Mouse (Mus musculus) left cerebral cortex, adult 2 months (tissue): ENCODE measurements at regions not wholly inside any gene's neighbourhood (a gene's known extent, or its start where the extent isn't known, plus 50 kb on each side); places are given as distances from the start of the nearest gene placed in this dataset.

Experiments
- DNase-seq, 2 experiments: peaks; one replicate each; pipeline ENCODE4 v3.0.0; 2021 to 2022; ENCODE audit warnings: low spot score in 2 of 2, mixed read lengths in 1 of 2; ENCODE audit errors: extremely low spot score in 1 of 2
- H3K27ac ChIP-seq: fragments of 200-600 bp; 2 replicates; pipeline ENCODE4 v1.8.1; 2022
- H3K4me3 ChIP-seq: fragments of 200-600 bp; 2 replicates; pipeline ENCODE4 v1.8.1; 2022
- CTCF ChIP-seq: fragments of 200-600 bp; IDR thresholded peaks from 2 replicates; pipeline ENCODE4 v1.8.1; 2022; ENCODE audit warnings: antibody characterized with exemption, mild to moderate bottlenecking, moderate library complexity
- intact Hi-C: fragments of 180-260 bp; cut with DNase I; formaldehyde crosslinking; loops from one replicate; pipeline ENCODE4 v1.15.1; 2025

DNA sequence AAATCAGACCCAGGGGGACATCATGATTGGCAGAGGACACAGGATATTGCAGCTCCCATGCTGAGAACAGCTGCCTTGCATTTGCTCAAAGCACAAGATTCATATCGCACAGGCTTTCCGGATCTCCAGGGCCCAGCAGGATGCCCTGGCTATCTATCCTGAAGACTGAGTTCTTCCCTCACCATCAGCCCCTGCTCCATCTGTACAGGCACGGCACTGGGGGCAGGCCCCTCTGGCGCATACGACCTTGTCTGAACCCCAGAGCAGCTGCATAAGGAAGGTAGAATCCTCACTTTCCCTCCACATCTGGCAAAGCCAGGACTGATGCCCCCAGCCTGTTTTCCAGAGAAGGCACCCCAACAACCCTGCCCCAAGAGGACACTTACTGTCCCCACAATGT lies 266.8 kb downstream of the Tns1 start:
- Histone ChIP-seq H3K27ac (no peak overlapping the region), H3K4me3 (no peak overlapping the region)
- DNase-seq: no peak
- TF ChIP-seq CTCF: no peak
- intact Hi-C loops: no loop called here

DNA sequence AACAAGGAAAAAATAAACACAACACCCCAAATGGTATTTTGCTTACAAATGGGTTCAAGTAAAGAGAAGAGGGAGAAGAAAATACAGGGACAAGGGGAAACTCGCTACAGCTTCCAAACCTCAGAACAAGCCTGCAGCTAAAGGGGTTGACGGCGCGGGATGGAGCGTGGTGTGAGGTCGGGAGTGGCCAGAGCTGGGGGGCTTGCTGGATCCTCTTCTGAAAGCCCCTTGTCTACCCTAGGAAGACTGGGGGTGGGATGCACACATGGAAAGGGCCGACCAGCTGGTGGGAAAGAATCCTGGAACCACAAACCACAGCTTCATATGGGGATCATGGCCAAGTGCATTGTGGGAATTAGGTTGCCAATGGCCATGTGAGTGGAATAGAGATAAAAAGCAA lies 267.4 kb downstream of the Tns1 start:
- DNase-seq: no peak
- TF ChIP-seq CTCF: no peak
- Histone ChIP-seq H3K4me3 (no peak overlapping the region), H3K27ac (no peak overlapping the region)
- intact Hi-C loops: no loop called here

DNA sequence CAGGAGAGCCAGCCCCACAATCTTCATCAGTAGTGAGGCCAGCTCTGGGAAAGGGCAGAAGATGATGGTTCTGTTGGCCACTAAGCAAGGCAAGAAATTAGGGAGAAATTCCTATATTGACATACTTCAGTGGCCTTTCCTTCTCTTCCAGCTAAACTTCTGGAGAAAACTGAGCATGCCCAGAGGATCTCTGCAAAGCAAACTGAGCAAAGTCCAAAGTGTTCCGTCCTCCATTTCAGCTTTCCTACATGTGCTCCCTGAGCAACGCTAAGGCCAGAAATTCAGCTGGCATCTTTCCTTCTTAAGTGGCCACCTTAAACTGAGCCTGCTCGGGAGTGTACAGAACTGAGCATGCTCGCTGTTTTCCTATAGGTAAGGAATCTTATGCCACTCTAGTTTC lies 268.9 kb downstream of the Tns1 start:
- Histone ChIP-seq H3K4me3 (no peak overlapping the region), H3K27ac (no peak overlapping the region)
- TF ChIP-seq CTCF: no peak
- intact Hi-C loops: no loop called here
- DNase-seq: no peak

DNA sequence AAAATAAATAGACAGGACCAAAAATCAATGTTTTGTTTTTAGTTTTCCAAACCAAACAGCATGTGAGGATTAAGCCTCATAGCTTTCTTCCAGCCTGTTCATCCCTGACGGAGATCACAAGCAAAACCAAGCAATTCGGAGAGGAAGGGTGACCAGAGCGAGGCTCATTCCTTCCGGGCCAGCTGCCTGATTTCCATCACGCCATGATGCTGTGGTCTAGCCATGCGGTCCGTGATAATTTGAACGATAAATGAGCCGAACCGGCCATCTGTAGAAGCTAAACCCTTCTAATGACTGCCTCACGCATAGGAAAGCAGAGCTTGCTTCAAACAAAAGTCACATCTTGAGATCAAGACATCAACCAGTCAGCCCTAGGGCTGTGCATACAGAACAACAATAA lies 270.4 kb downstream of the Tns1 start:
- Histone ChIP-seq H3K4me3 (no peak overlapping the region), H3K27ac (no peak overlapping the region)
- intact Hi-C loops: no loop called here
- TF ChIP-seq CTCF: no peak
- DNase-seq: no peak

DNA sequence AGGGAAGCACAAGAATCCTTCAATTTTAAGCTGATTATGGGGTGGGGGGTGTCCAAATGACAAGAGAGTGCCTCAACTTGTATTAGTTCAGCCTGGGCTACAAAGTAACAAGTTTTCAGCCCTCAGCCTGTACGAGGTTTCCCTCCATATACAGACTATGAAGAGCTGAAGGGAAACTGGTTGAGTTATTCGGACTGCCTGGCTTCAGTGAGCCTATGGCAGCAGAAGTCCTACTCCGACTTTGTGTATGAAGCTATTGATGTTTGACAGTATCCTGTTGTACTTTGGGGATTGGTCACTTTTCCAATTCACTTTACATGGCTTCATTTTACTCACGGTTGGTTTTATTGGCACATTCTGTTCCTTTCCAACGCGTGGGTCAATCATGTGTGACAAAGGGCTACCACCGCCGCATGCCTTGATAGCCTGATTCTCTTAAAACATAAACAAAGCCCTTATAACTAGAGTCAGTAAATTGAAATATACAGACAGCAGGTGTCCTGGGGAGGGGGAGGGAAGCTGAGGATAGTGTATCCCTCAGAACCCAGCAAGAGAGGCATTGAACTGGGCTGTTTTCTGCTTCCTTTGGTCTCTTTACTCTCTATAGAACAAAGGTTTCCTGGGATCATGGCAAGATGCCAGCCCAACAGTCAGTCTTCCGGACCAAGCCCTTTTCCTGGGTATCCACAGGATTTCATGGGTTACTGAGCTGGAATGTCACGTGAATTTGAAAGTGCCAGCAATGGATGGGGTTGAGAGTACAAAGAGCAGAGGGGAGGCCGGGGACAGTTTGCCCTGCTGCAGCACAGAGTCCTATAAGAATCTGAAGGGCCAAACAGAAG lies 273.9 kb downstream of the Tns1 start:
- no peak for TF ChIP-seq CTCF
- no peak overlapping the region for H3K27ac ChIP-seq
- intact Hi-C loops: no loop called here
- DNase-seq: no peak
- H3K4me3 ChIP-seq: no peak overlapping the region

DNA sequence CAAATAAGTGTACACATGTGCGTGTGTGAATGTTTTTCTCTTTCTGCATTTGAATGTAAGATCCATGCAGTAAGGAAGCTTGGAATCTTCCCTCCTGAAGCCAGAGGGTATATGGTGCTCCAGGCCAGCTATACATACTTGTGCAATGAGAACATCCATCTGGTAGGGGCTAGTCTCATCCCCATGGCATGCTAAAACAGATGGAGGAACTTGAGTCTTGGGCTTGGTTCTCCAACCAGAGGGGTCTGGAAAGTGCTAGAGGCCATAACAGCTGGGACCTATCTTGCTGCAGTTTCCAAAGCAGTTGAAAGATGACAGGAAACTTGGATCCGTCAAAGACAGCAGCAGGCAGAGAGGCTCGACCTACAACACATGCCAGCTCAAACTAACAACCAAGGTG lies 275.9 kb downstream of the Tns1 start:
- TF ChIP-seq CTCF: no peak
- DNase-seq: no peak
- no peak overlapping the region for H3K4me3 ChIP-seq
- no peak overlapping the region for H3K27ac ChIP-seq
- intact Hi-C loops: no loop called here

DNA sequence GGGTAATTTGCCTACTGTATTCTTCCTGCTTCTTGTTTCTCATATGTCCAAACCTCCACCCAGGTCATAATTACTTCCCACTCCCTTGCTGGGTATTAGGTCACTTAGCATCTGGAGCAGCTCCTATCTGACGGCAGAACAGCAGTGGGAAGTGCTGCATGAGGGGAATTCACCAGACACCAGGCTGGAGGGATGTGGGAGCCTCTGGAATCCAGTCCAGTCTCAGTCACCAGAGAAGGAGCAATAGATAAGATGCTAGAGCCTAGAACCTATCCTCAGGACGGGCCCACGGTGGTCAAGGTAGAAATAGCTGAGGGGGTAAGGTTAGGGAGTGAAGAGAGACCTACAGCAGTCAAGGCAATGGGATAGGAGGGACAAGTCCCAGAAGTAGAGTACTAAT lies 277.1 kb downstream of the Tns1 start:
- intact Hi-C loops: no loop called here
- TF ChIP-seq CTCF: no peak
- Histone ChIP-seq H3K4me3 (no peak overlapping the region), H3K27ac (no peak overlapping the region)
- DNase-seq: no peak

DNA sequence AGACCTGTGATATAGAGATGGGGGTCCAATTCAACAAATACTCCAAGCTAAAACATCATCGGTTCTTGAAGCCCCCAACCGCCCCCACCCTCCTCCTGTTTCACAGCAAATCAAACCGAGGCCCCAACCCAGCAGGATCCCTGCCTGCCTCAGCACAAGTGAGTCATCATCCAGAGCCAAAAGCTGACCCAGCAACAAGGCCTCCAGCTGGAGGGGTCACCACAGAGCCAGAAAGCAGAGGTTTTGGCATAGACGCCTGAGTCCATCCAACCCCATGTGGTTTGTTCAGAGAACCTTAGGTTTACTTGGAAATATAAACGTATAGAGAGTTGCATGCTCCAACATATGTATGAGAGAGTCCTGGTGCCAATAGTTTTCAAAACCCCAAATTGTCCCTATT lies 279.1 kb downstream of the Tns1 start:
- Histone ChIP-seq H3K4me3 (no peak overlapping the region), H3K27ac (no peak overlapping the region)
- DNase-seq: no peak
- TF ChIP-seq CTCF: no peak
- intact Hi-C loops: no loop called here

DNA sequence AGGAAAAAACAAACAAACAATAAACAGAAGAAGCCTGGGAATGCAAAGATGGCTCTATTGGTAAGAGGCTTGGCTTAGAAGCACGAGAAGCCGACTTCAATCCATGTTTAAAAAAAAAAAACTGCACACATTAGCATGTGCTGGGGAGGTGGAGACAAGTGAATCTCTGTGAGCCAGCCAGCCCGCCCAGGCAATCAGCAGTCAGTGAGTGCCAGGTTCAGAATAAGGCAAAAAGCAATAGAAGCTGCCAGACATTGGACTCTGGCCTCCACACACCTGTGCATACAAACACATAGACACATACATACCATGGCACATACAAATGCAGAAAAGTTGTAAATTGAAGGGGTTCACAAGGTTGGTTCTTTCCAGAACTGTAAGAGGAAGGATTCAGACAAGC lies 279.7 kb downstream of the Tns1 start:
- DNase-seq: no peak
- intact Hi-C loops: no loop called here
- Histone ChIP-seq H3K4me3 (no peak overlapping the region), H3K27ac (no peak overlapping the region)
- no peak for TF ChIP-seq CTCF

DNA sequence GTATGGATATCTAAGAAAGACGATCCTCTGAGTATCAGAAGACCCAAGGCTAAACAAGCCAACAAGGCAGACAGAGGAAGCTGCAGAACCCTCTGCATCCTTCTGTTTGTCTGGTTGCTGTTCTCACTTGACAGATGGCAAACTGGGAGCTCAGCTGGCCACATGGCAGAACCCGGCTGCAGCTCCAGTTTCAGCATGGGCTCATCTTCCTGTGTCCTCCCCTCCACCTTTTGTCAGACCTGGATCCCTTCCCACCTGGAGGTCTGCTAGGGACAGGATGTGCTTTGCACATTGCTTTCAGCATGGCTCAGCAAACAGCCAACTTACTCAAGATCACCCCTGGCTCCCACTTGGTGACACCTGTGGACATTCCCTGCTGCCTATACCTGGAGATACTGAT lies 284.9 kb downstream of the Tns1 start:
- H3K4me3 ChIP-seq: no peak overlapping the region
- DNase-seq: no peak
- TF ChIP-seq CTCF: no peak
- no peak overlapping the region for H3K27ac ChIP-seq
- intact Hi-C loops: no loop called here

DNA sequence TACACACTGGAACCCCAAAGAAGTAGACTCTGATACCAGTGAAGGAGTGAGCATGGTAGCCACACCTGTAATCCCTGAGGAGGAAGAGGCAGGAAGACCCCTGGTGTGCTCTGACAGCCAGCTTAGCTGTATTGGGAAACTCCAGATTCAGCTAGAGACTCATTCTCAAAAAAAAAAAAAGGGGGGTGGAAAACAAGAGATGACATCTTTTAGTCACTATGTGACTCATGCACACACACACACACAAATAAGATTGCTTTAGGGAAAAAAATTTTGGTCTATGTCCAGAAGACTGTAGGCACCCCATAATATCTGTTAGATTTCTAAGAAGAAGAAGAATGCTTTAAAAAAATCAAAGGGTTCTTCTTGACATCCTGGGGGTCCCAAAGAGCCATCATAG lies 287.6 kb downstream of the Tns1 start:
- no peak overlapping the region for H3K27ac ChIP-seq
- intact Hi-C loops: no loop called here

DNA sequence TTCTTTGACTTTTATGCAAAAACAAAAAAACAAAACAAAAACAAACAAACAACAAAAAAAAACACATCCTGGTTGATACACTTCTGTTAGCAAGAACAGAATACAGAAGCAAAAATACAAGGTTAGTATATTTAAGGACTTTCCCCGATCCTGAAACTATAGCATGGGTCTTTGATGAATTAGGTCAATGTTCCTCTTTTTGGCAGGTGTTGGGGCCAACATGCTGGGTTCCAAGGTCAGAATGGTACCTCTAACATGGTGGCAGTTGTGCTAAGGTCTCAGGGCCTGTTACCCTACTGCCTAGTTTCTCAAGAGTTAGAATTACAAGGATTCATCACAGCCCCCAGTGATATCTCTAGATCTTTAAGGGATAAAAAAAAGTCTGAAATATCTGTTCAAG lies 289.7 kb downstream of the Tns1 start:
- intact Hi-C loops: no loop called here
- no peak overlapping the region for H3K4me3 ChIP-seq
- no peak overlapping the region for H3K27ac ChIP-seq
- no peak for TF ChIP-seq CTCF
- no peak for DNase-seq

More for the DNA sequence above, 287.6 kb downstream of the Tns1 start:
- no peak overlapping the region for H3K4me3 ChIP-seq
- TF ChIP-seq CTCF: no peak
- no peak for DNase-seq

DNA sequence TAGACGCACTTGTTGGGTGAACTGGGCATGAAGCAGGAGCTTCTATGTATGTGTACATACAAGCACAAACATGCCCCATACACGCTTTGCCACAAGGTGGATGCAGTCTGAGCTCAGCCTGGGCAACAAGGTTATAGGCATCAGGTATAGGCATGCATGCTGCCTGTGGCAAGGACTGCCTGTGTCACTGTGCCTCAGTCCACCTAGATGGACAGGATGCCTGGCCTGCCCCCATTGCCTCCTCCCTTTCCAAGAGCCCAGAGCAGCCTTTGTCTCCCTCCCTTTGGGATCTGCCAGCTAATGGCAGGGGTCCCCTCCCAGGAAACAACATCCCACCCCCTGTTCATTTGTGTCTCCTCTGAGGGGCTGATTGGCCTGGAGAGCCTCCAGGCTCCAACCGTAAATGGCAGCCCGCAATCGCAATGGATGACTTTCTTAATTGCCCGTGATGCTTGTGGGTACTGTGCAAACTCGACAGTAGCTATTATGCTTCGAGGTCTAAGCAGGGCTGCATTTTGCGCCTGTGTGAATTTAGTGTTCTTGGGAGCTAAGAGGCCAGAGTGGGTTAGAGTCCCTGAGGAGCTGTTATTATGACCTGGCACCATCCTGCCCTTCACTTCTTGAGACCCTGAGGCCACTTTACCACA lies 293.6 kb downstream of the Tns1 start:
- no peak overlapping the region for H3K27ac ChIP-seq
- no peak for TF ChIP-seq CTCF
- DNase-seq: no peak
- no peak overlapping the region for H3K4me3 ChIP-seq
- intact Hi-C loops: no loop called here
